Mouse (Mus musculus) liver, postnatal 0 days (tissue): Measurements from ENCODE around the gene Foxs1. TPM values are rescaled to one million over a fixed set of nuclear protein-coding genes. Genes with fewer than 3 reads are reported as not detected.

ENCODE experiments used
- ATAC-seq: fragments of 200-750 bp; cut with Nextera tagmentation; 2 replicates; pipeline ENCODE4 v1.8.0; 2017; ENCODE audit warnings: mild to moderate bottlenecking, moderate library complexity
- DNase-seq: peaks from one replicate; pipeline ENCODE4 v3.0.0-alpha.2; 2016
- H3K27ac ChIP-seq: fragments of 300-500 bp; sonication (generic); 2 replicates; pipeline ENCODE4 v1.5.1; 2014; ENCODE audit warnings: antibody characterized with exemption, moderate library complexity, mild to moderate bottlenecking, low read depth
- H3K27me3 ChIP-seq: fragments of 300-500 bp; sonication (generic); 2 replicates; pipeline ENCODE4 v1.6.1; 2014; ENCODE audit warnings: low read length, control low read depth, mixed read lengths; ENCODE audit not compliant: insufficient read depth
- H3K36me3 ChIP-seq: fragments of 300-500 bp; sonication (generic); replicated peaks from 2 replicates; pipeline ENCODE4 v1.6.1; 2014; ENCODE audit warnings: mild to moderate bottlenecking, control low read depth, low read length, moderate library complexity, mixed read lengths; ENCODE audit not compliant: insufficient read depth
- H3K4me1 ChIP-seq: fragments of 300-500 bp; sonication (generic); 2 replicates; pipeline ENCODE4 v1.6.1; 2014; ENCODE audit warnings: antibody characterized with exemption, mild to moderate bottlenecking, control low read depth; ENCODE audit not compliant: insufficient read depth
- H3K4me2 ChIP-seq: fragments of 300-500 bp; sonication (generic); 2 replicates; pipeline ENCODE4 v1.6.1; 2014; ENCODE audit warnings: low read depth, mild to moderate bottlenecking, low read length, moderate library complexity, mixed read lengths
- H3K4me3 ChIP-seq: fragments of 300-500 bp; sonication (generic); 2 replicates; pipeline ENCODE4 v1.5.1; 2014; ENCODE audit warnings: low read depth, low read length
- H3K9ac ChIP-seq: fragments of 300-500 bp; sonication (generic); replicated peaks from 2 replicates; pipeline ENCODE4 v1.6.1; 2014; ENCODE audit warnings: mild to moderate bottlenecking, moderate library complexity
- H3K9me3 ChIP-seq: fragments of 300-500 bp; sonication (generic); 2 replicates; pipeline ENCODE4 v1.6.1; 2016; ENCODE audit warnings: mild to moderate bottlenecking, control low read depth, low read length, mixed read lengths
- CTCF ChIP-seq: sonication (generic); IDR thresholded peaks from 2 replicates; pipeline ENCODE4 v1.5.1; 2016; ENCODE audit warnings: antibody characterized with exemption, low read depth
- EP300 ChIP-seq: IDR thresholded peaks from 2 replicates; pipeline ENCODE4 v1.6.1; 2016; ENCODE audit warnings: antibody characterized with exemption, low read depth, mild to moderate bottlenecking
- WGBS: fragments of 180-500 bp; shearing (Covaris S2); extraction: QIAGEN DNeasy Blood & Tissue Kit; methylation state at CpG from one replicate; pipeline ENCODE4 v1.1.7; 2014; ENCODE audit not compliant: insufficient replicate concordance; 5-methylcytosine and 5-hydroxymethylcytosine counted together
- polyA plus RNA-seq: library from polyadenylated mRNA; unstranded; fragments of >200 nt; fragmentation: Nextera tagmentation; extraction: Ambion mirVana; gene quantifications from 2 replicates; pipeline ENCODE4 v1.2.1, GENCODE M21; 2015

Gene Foxs1
- polyA plus RNA-seq, 1 experiment from 2014 or later, result 0.74 TPM

DNA sequence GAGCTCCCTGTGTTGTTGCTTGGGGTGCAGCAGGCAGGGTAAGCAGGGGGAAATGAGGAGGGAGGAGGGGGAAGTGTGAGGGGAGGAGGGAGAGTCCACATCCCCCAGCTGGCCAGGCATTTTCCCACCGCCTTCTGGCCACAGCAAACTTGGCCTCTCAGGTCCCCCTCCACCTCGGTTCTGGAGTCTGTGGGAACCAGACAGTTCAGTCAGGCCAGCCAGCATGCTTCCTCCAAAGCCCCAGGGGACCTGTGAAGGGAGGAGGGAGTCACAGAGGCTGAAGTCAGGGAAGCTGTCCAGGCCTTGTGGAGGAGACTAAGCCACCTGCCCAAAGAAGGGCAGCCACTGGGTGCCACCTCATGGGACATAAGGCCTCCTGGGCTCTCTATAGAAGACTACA, 2.7 kb downstream of the Foxs1 start:
- ATAC-seq, result no peak
- 15% methylated on average over 2 of the region's 2 CpGs for WGBS
- H3K9me3 ChIP-seq, result no peaks in the 10 kb centered on the region

DNA sequence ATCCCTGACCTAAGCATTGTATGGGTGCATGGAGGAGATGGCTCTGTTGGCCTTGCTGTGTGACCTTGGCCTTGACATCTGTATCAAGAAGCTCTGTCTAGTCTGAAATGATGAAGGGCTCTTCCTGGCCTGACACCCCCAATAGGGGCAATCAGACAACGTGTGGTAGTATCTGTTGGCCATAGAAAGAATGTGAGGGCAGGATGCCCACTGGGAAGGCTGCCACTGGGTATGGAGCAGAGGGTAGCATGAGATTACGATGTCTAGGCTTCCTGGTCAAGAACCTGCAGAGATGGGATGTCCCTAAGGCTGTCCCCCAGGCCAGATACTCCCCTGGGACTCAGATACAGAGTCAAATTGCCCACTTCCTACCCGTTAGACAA, 4.0 kb downstream of the Foxs1 start:
- peaks cover 6% of the 10 kb centered on the region; the same call in 1 of the 2 replicates for H3K4me1 ChIP-seq
- WGBS, result 61% methylated on average over 3 of the region's 3 CpGs
- no peak for DNase-seq
- no peaks in the 10 kb centered on the region for H3K27me3 ChIP-seq
- H3K36me3 ChIP-seq, result no peaks in the 10 kb centered on the region
- peak overlapping the region; percentile 39; the same call in 1 of the 2 replicates for H3K27ac ChIP-seq
- no peak overlapping the region for H3K9ac ChIP-seq
- H3K4me3 ChIP-seq, result no peak overlapping the region
- no peak overlapping the region for H3K4me2 ChIP-seq
- no peaks in the 10 kb centered on the region for H3K9me3 ChIP-seq
- ATAC-seq, result no peak
- TF ChIP-seq CTCF, result no peak
- no peak for TF ChIP-seq EP300

More for the DNA sequence above, 2.7 kb downstream of the Foxs1 start:
- Histone ChIP-seq H3K36me3 (no peaks in the 10 kb centered on the region), H3K27me3 (no peaks in the 10 kb centered on the region), H3K4me3 (no peak overlapping the region), H3K9ac (no peak overlapping the region), H3K27ac (0 out of 2 replicates have a peak overlapping the region, but pooled peaks have one; percentile 34), H3K4me2 (no peak overlapping the region), H3K4me1 (peaks cover 4% of the 10 kb centered on the region; the same call in 1 of the 2 replicates)
- no peak for TF ChIP-seq CTCF
- no peak for TF ChIP-seq EP300
- DNase-seq, result no peak

DNA sequence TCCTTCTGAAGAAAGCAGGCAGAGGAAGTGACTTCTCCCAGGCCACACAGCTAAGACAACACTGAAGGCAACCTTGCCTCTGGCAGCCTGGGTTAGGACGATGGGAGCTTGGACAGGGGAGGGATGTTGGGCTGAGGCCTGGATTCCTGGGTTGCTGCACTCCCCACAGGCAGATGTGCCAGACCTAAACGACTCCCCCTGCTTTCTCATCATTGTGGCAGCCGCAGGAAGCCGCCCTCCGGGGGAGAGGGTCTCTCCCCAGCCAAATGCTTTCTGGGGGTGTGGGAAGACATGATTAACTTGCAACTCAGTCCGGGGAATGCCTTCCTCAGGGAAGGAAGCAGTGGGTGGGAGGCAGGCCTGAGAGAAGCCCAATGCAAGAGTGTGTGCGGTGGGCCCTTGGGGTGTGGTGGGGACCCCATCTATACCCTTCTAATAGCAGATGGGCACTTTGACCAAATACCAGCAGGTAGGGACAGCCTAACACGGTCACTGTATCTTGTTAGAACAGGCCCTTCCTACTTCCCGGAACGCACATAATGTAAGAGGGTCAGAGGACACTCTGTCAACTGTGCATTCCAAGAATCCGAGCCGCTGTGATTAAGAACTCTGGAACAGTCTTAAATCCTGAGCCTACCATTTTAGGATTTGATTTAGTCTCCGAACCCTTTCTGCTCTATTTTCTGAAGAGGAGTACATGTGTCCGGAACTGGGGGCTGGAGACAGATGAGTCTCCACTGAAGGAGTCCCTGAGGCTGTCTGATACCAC, 4.6 kb downstream of the Foxs1 start:
- WGBS, result 55% methylated on average over 14 of the region's 14 CpGs
- Histone ChIP-seq H3K27ac (peak overlapping the region; percentile 39), H3K4me1 (peaks cover 6% of the 10 kb centered on the region; the same call in 1 of the 2 replicates), H3K4me3 (no peak overlapping the region), H3K4me2 (no peak overlapping the region), H3K9ac (no peak overlapping the region), H3K9me3 (no peaks in the 10 kb centered on the region), H3K27me3 (no peaks in the 10 kb centered on the region), H3K36me3 (no peaks in the 10 kb centered on the region)
- ATAC-seq (no peak), DNase-seq (no peak)
- TF ChIP-seq EP300 (no peak), CTCF (no peak)

DNA sequence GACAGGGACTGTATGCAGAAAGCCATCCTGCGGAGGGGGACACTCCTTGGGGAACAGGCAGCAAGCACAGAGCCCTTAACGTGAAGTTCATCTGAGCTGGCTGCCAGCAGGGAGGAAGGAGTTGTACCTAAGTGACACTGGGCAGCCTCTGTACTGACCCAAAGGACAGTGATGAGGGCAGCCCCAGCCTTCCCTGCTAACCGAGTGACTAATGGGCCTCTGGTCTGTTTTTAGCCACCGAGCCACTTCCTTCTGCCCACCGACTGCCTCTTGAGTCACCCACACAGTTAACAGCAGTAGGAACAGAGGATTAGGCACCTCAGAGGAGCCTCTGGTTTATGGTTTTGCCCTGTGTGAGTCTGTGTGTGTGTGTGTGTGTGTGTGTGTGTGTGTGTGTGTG, 5.6 kb downstream of the Foxs1 start:
- H3K4me2 ChIP-seq, result no peak overlapping the region
- no peaks in the 10 kb centered on the region for H3K9me3 ChIP-seq
- no peak overlapping the region for H3K4me3 ChIP-seq
- peak; percentile 31; the same call in 1 of the 2 replicates for ATAC-seq
- no peaks in the 10 kb centered on the region for H3K36me3 ChIP-seq
- no peak for DNase-seq
- TF ChIP-seq CTCF, result no peak
- no peak for TF ChIP-seq EP300
- H3K9ac ChIP-seq, result no peak overlapping the region
- H3K4me1 ChIP-seq, result peaks cover 6% of the 10 kb centered on the region; the same call in 1 of the 2 replicates
- no peak overlapping the region for H3K27ac ChIP-seq
- 39% methylated on average over 5 of the region's 5 CpGs for WGBS
- no peaks in the 10 kb centered on the region for H3K27me3 ChIP-seq

DNA sequence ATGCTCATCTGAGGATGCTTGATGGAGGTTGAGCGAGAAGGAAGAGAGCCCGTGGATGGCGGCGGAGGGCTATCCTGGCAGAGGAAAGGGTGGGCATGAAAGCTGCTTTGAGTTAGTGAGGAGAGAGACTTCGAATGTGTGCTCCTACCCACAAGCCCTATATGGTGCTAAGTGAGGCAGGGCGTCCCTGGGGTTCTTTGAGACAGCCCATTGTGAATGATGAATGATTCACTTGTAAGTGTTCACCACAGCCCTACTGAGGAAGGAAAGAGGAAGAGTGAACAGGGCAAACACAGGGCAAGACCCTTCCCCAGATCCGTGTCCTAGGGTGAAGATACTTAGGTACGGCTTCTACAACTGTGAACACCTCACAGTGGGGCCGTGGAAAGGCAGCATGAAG, 6.1 kb downstream of the Foxs1 start:
- no peak overlapping the region for H3K9ac ChIP-seq
- H3K36me3 ChIP-seq, result no peaks in the 10 kb centered on the region
- peaks cover 6% of the 10 kb centered on the region; the same call in 1 of the 2 replicates for H3K4me1 ChIP-seq
- TF ChIP-seq EP300, result no peak
- TF ChIP-seq CTCF, result no peak
- H3K27me3 ChIP-seq, result no peaks in the 10 kb centered on the region
- no peak overlapping the region for H3K4me2 ChIP-seq
- no peak for DNase-seq
- H3K27ac ChIP-seq, result no peak overlapping the region
- ATAC-seq, result no peak
- no peak overlapping the region for H3K4me3 ChIP-seq
- H3K9me3 ChIP-seq, result no peaks in the 10 kb centered on the region
- WGBS, result 48% methylated on average over 9 of the region's 9 CpGs

DNA sequence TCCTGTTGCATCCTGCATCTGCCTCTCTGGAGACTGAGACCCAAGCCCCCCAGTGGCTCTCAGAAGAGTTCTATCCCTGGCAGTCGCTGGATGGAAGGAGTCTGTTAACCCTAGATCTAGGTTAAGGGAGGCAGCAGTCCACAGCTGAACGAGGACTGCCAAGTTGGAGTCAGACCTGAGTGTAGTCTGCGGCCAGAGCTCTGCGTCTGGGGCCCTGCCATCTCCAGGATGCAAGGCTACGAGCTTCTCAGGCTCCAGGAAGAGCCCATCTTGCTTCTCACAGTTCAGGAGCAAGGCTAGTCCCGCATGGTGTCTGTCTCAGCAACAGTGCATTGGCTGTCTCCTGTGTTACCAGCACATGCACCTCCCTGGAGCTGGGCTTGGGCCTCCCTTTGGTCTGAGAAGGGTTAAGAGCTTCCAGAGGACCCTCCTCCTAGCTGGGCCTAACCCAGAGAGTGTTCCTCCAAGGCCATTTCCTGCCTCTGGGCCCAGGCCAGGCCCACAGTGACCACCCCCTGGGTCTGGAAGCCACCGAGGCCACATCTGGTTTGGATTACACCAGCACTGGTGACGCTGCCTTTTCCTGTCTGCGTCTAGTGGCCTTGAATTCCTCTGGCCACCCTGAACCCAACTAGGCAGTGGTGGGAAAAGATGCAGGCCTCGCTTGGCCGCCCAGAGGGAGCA, 7.7 kb downstream of the Foxs1 start:
- no peak overlapping the region for H3K4me3 ChIP-seq
- peaks cover 6% of the 10 kb centered on the region; the same call in 1 of the 2 replicates for H3K4me1 ChIP-seq
- H3K36me3 ChIP-seq, result no peaks in the 10 kb centered on the region
- WGBS, result 50% methylated on average over 11 of the region's 11 CpGs
- no peak for TF ChIP-seq CTCF
- TF ChIP-seq EP300, result no peak
- H3K4me2 ChIP-seq, result no peak overlapping the region
- H3K9ac ChIP-seq, result 0 out of 2 replicates have a peak overlapping the region, but pooled peaks have one; percentile 5
- H3K27me3 ChIP-seq, result no peaks in the 10 kb centered on the region
- H3K9me3 ChIP-seq, result no peaks in the 10 kb centered on the region
- DNase-seq (peak; percentile 37), ATAC-seq (peak; percentile 55; the same call in 1 of the 2 replicates)
- H3K27ac ChIP-seq, result peak overlapping the region; percentile 76
